Mouse (Mus musculus) olfactory bulb, adult 2 months (tissue): ENCODE measurements around the gene Aqp12.

Experiments used
- CTCF ChIP-seq: fragments of 200-500 bp; IDR thresholded peaks from 2 replicates; pipeline ENCODE4 v1.5.1; 2012; ENCODE audit warnings: low read depth, mild to moderate bottlenecking, low read length, moderate library complexity; ENCODE audit not compliant: insufficient read depth
- POLR2A ChIP-seq: fragments of 200-500 bp; IDR thresholded peaks from 2 replicates; pipeline ENCODE4 v1.6.1; 2012; ENCODE audit warnings: mild to moderate bottlenecking, low read depth, low read length, moderate library complexity; ENCODE audit not compliant: insufficient read depth

DNA sequence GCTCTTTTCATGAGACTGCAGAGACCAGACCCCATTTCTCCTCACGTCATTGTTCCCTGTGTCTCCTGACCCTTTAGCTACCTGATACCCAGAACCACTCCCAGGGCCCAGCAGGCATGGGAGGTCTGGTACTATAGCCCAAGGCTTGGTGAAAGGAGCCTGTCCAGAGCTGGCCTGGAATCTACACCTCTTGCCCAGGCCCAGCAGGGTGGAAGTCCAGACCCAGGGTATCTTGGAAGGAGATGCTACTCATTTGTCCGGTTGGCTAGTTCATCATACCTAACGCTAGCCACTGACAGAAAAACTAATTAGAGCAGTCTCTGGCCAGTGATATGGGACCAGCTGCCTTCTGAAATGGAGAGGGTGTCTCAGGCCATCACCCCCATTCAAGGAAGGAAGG lies 43.9 kb downstream of the Aqp12 start:
- TF ChIP-seq CTCF (no peak), POLR2A (no peak)
